Mouse (Mus musculus): Measurements from ENCODE around the gene Saysd1. TPM values are rescaled to one million over a fixed set of nuclear protein-coding genes. Genes with fewer than 3 reads are reported as not detected.
"Not testable (repeated sequence)": the region's sequence is repeated elsewhere in the genome, so short reads cannot be mapped to it uniquely, and the experiment has no call there.

The Saysd1 gene
- polyA plus RNA-seq, 1 experiment from 2014 or later: 11.3 TPM

- Histone ChIP-seq H3K9ac (ENCODE audit: low read length) (no peak overlapping the region), H3K4me3 (ENCODE audit: low read depth, low read length) (no peak overlapping the region), H3K36me3 (ENCODE audit: control insufficient read depth, insufficient read depth, low read length) (no peaks in the 10 kb centered on the region), H3K27me3 (ENCODE audit: control insufficient read depth, insufficient read depth, low read length) (no peaks in the 10 kb centered on the region), H3K4me2 (no peak overlapping the region), H3K27ac (ENCODE audit: low read depth, low read length) (no peak overlapping the region), H3K4me1 (ENCODE audit: control insufficient read depth, insufficient read depth, low read length) (peaks cover 9% of the 10 kb centered on the region), H3K9me3 (ENCODE audit: control insufficient read depth, low read length) (no peaks in the 10 kb centered on the region)
- DNase-seq (ENCODE audit: low spot score, missing footprints): no peak
- WGBS: 33% methylated on average over 2 of the region's 2 CpGs
- no peak for ATAC-seq (ENCODE audit: low FRiP score)
Measured at GRCm38 (mm10) chr14:20047291-20047690, 91.0 kb downstream of the Saysd1 start.

- H3K27me3 ChIP-seq (ENCODE audit: control insufficient read depth, insufficient read depth, low read length): no peaks in the 10 kb centered on the region
- H3K36me3 ChIP-seq (ENCODE audit: control insufficient read depth, insufficient read depth, low read length): no peaks in the 10 kb centered on the region
- peaks cover 9% of the 10 kb centered on the region for H3K4me1 ChIP-seq (ENCODE audit: control insufficient read depth, insufficient read depth, low read length)
- no peak overlapping the region for H3K9ac ChIP-seq (ENCODE audit: low read length)
- no peak for ATAC-seq (ENCODE audit: low FRiP score)
- no peak overlapping the region for H3K4me3 ChIP-seq (ENCODE audit: low read depth, low read length)
- H3K27ac ChIP-seq (ENCODE audit: low read depth, low read length): no peak overlapping the region
- WGBS: 86% methylated on average over 1 of the region's 1 CpGs
- no peak for DNase-seq (ENCODE audit: low spot score, missing footprints)
- H3K9me3 ChIP-seq (ENCODE audit: control insufficient read depth, low read length): no peaks in the 10 kb centered on the region
- H3K4me2 ChIP-seq: no peak overlapping the region
Measured at GRCm38 (mm10) chr14:20044036-20044435, 94.3 kb downstream of the Saysd1 start.

- DNase-seq (ENCODE audit: low spot score, missing footprints) (no peak), ATAC-seq (ENCODE audit: low FRiP score) (no peak)
- no peak overlapping the region for H3K9ac ChIP-seq (ENCODE audit: low read length)
- H3K9me3 ChIP-seq (ENCODE audit: control insufficient read depth, low read length): no peaks in the 10 kb centered on the region
- H3K4me2 ChIP-seq: no peak overlapping the region
- no peaks in the 10 kb centered on the region for H3K4me1 ChIP-seq (ENCODE audit: control insufficient read depth, insufficient read depth, low read length)
- H3K4me3 ChIP-seq (ENCODE audit: low read depth, low read length): no peak overlapping the region
- no peak overlapping the region for H3K27ac ChIP-seq (ENCODE audit: low read depth, low read length)
- H3K27me3 ChIP-seq (ENCODE audit: control insufficient read depth, insufficient read depth, low read length): no peaks in the 10 kb centered on the region
- H3K36me3 ChIP-seq (ENCODE audit: control insufficient read depth, insufficient read depth, low read length): no peaks in the 10 kb centered on the region
- 71% methylated on average over 2 of the region's 2 CpGs for WGBS
Measured at GRCm38 (mm10) chr14:20041836-20042235, 96.5 kb downstream of the Saysd1 start.

- ATAC-seq (ENCODE audit: low FRiP score) (no peak), DNase-seq (ENCODE audit: low spot score, missing footprints) (no peak)
- Histone ChIP-seq H3K27me3 (ENCODE audit: control insufficient read depth, insufficient read depth, low read length) (no peaks in the 10 kb centered on the region), H3K9me3 (ENCODE audit: control insufficient read depth, low read length) (no peaks in the 10 kb centered on the region), H3K36me3 (ENCODE audit: control insufficient read depth, insufficient read depth, low read length) (no peaks in the 10 kb centered on the region), H3K9ac (ENCODE audit: low read length) (no peak overlapping the region), H3K4me3 (ENCODE audit: low read depth, low read length) (no peak overlapping the region), H3K4me1 (ENCODE audit: control insufficient read depth, insufficient read depth, low read length) (no peaks in the 10 kb centered on the region), H3K4me2 (no peak overlapping the region), H3K27ac (ENCODE audit: low read depth, low read length) (no peak overlapping the region)
- WGBS: 93% methylated on average over 4 of the region's 4 CpGs
Measured at GRCm38 (mm10) chr14:20040976-20041375, 97.4 kb downstream of the Saysd1 start.

GRCm38 (mm10) chr14:20039795-20040194 is 98.5 kb downstream of the Saysd1 start:
- no peak for DNase-seq (ENCODE audit: low spot score, missing footprints)
- WGBS: 92% methylated on average over 2 of the region's 2 CpGs
- Histone ChIP-seq H3K4me1 (ENCODE audit: control insufficient read depth, insufficient read depth, low read length) (no peaks in the 10 kb centered on the region), H3K9ac (ENCODE audit: low read length) (no peak overlapping the region), H3K4me3 (ENCODE audit: low read depth, low read length) (no peak overlapping the region), H3K27me3 (ENCODE audit: control insufficient read depth, insufficient read depth, low read length) (no peaks in the 10 kb centered on the region), H3K36me3 (ENCODE audit: control insufficient read depth, insufficient read depth, low read length) (no peaks in the 10 kb centered on the region), H3K27ac (ENCODE audit: low read depth, low read length) (no peak overlapping the region), H3K9me3 (ENCODE audit: control insufficient read depth, low read length) (no peaks in the 10 kb centered on the region), H3K4me2 (no peak overlapping the region)
- no peak for ATAC-seq (ENCODE audit: low FRiP score)

- H3K9ac ChIP-seq (ENCODE audit: low read length): no peak overlapping the region
- 85% methylated on average over 1 of the region's 3 CpGs for WGBS
- no peak for ATAC-seq (ENCODE audit: low FRiP score)
- no peaks in the 10 kb centered on the region for H3K9me3 ChIP-seq (ENCODE audit: control insufficient read depth, low read length)
- H3K27ac ChIP-seq (ENCODE audit: low read depth, low read length): no peak overlapping the region
- H3K4me1 ChIP-seq (ENCODE audit: control insufficient read depth, insufficient read depth, low read length): no peaks in the 10 kb centered on the region
- no peaks in the 10 kb centered on the region for H3K27me3 ChIP-seq (ENCODE audit: control insufficient read depth, insufficient read depth, low read length)
- no peaks in the 10 kb centered on the region for H3K36me3 ChIP-seq (ENCODE audit: control insufficient read depth, insufficient read depth, low read length)
- H3K4me3 ChIP-seq (ENCODE audit: low read depth, low read length): no peak overlapping the region
- no peak for DNase-seq (ENCODE audit: low spot score, missing footprints)
- H3K4me2 ChIP-seq: no peak overlapping the region
Measured at GRCm38 (mm10) chr14:20032738-20033116, 105.6 kb downstream of the Saysd1 start.

GRCm38 (mm10) chr14:20032016-20032737 is 106.2 kb downstream of the Saysd1 start:
- Histone ChIP-seq H3K9ac (ENCODE audit: low read length) (no peak overlapping the region), H3K4me2 (no peak overlapping the region), H3K36me3 (ENCODE audit: control insufficient read depth, insufficient read depth, low read length) (no peaks in the 10 kb centered on the region), H3K9me3 (ENCODE audit: control insufficient read depth, low read length) (no peaks in the 10 kb centered on the region), H3K4me1 (ENCODE audit: control insufficient read depth, insufficient read depth, low read length) (no peaks in the 10 kb centered on the region), H3K27ac (ENCODE audit: low read depth, low read length) (no peak overlapping the region), H3K4me3 (ENCODE audit: low read depth, low read length) (no peak overlapping the region), H3K27me3 (ENCODE audit: control insufficient read depth, insufficient read depth, low read length) (no peaks in the 10 kb centered on the region)
- no peak for ATAC-seq (ENCODE audit: low FRiP score)
- no peak for DNase-seq (ENCODE audit: low spot score, missing footprints)
- WGBS: 81% methylated on average over 19 of the region's 19 CpGs

- Histone ChIP-seq H3K4me2 (no peak overlapping the region), H3K27me3 (ENCODE audit: control insufficient read depth, insufficient read depth, low read length) (no peaks in the 10 kb centered on the region), H3K27ac (ENCODE audit: low read depth, low read length) (no peak overlapping the region), H3K4me1 (ENCODE audit: control insufficient read depth, insufficient read depth, low read length) (no peaks in the 10 kb centered on the region), H3K36me3 (ENCODE audit: control insufficient read depth, insufficient read depth, low read length) (no peaks in the 10 kb centered on the region), H3K9ac (ENCODE audit: low read length) (no peak overlapping the region), H3K4me3 (ENCODE audit: low read depth, low read length) (no peak overlapping the region), H3K9me3 (ENCODE audit: control insufficient read depth, low read length) (no peaks in the 10 kb centered on the region)
- DNase-seq (ENCODE audit: low spot score, missing footprints): no peak
- no peak for ATAC-seq (ENCODE audit: low FRiP score)
- 24% methylated on average over 3 of the region's 3 CpGs for WGBS
Measured at GRCm38 (mm10) chr14:20029606-20030005, 108.7 kb downstream of the Saysd1 start.

- 95% methylated on average over 7 of the region's 7 CpGs for WGBS
- H3K4me2 ChIP-seq; DNase-seq (ENCODE audit: low spot score, missing footprints); H3K9ac ChIP-seq (ENCODE audit: low read length); H3K4me1 ChIP-seq (ENCODE audit: control insufficient read depth, insufficient read depth, low read length); H3K36me3 ChIP-seq (ENCODE audit: control insufficient read depth, insufficient read depth, low read length); ATAC-seq (ENCODE audit: low FRiP score); H3K9me3 ChIP-seq (ENCODE audit: control insufficient read depth, low read length); H3K27ac ChIP-seq (ENCODE audit: low read depth, low read length); H3K4me3 ChIP-seq (ENCODE audit: low read depth, low read length); H3K27me3 ChIP-seq (ENCODE audit: control insufficient read depth, insufficient read depth, low read length): not testable (repeated sequence)
Measured at GRCm38 (mm10) chr14:20027475-20027874, 110.9 kb downstream of the Saysd1 start.
